Mouse (Mus musculus) megakaryocyte, embryonic 14.5 days (primary cell): Measurements from ENCODE around the gene Smarca4.

Experiments used
- FLI1 ChIP-seq: IDR thresholded peaks from 2 replicates; pipeline ENCODE4 v1.6.1; 2012; ENCODE audit warnings: low read length, inconsistent platforms, mixed read lengths
- GATA1 ChIP-seq: IDR thresholded peaks from 3 replicates; pipeline ENCODE4 v1.6.1; 2012; ENCODE audit warnings: mixed read lengths, low read length, inconsistent platforms, borderline replicate concordance

DNA sequence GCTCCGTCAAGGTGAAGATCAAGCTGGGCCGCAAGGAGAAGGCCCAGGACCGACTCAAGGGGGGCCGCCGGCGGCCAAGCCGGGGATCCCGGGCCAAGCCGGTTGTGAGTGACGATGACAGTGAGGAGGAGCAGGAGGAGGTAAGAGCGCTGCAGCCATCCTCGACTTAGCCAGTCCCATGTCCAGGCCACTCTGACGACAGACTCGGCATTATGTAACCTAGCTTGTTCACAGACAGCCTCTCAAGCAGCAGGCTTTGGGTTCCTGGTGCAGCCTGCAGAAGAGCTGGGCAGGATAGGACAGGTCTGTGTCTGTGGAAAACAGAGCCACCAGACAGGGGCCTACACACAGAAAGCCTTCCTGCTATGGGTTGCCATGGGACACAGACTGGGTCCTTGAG, 85.1 kb downstream of the Smarca4 start:
- TF ChIP-seq FLI1 (no peak), GATA1 (no peak)
